Mouse (Mus musculus) urinary bladder, postnatal 14 days (tissue): ENCODE data around the gene Fam219a.

ENCODE experiments used
- DNase-seq: peaks from one replicate; pipeline ENCODE4 v3.0.0; 2021; ENCODE audit warnings: low spot score

The Fam219a gene

DNA sequence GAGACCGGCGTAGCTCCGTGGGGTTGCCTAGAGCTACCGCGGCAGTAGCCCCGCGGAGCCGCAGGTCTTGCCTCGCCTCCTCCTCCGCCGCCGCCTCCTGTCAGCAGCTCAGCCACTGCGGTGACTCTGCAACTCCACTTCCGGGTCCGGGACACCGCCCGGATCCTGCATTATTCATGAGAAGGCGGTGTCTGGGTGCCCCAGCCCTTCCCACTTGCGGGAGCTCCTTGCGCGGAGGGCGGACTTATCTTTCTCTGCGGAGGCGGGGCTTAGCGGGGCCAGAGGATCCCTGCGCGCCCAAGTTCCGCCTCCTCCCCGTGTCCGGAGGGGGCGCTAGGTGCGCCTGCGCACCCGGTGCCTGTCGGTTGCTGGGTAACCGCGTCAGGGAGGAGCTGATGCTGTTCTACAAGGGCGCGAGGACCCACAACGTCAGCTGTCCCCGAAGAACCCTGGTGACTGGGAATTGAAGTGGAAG is at the start of gene Fam219a, which contains the start of gene Dnaic1:
Gene Fam219a, minus strand, starts transcription at position 128 of the 475 bp plus-strand sequence.
Gene Dnaic1, plus strand, starts transcription at position 365 of the 475 bp plus-strand sequence.
- DNase-seq: peak; percentile 98

DNA sequence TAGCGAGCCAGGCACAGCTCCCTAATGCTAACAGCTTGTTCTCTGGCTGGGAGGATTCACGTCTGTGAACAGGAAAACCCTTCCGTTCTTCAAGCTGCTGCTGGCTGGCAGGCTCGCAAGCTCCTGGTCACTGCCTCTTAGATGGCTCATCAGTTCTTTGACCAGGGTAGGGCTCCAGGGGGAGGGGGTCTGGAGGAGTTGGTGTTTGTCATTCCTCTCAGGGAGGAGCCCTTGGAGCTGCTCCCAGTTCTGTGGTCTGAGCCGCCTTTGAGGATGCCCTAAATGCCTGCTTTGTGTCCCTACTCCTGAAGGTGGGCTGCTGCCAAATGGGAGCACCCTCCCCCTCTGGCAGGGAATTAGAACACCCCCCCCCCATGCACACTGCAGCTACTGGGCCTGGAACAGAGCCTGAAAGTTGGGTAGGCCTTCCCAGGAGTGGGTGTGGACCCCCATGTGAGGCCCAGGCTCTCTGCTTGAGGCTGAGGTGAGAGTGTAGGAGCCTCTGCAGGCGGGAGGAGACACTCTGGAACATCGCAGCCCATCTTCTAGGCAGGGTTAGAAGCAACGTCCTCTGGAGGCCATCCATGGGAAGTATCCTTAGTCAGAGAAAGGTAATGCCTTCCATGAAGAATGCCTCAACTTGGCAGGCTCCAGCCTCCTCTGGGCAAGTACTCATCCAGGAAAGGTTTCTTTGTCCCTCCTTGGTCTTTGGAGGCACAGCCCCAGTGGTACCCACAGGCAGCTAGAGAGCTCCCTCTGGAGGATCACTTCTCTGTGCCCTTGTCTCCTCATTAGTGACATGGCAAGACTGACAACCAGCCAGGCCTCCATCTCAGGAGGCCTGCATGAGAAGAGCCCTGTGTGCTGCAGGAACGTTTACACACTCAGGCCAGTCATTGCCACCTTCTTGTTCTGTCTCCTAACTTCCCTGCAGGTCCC is 46.6 kb upstream of the Fam219a start:
- DNase-seq: no peak

DNA sequence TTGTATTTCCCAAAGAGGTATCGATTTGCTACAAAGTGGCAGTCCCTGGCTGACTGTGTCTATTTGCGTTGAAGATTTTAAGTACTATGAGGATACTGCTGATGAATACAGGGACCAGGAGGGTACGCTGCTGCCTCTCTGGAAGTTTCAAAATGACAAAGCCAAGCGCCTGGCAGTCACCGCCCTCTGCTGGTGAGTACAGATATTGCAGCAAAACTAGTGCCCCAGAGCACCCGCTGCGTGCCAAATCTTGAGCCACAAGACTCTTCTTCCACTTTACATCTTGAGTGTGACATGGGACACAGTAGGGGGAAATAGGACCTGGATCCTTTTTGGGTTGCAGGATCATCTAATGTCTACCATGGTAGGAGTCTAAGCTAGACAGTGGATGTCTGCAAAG is 44.8 kb upstream of the Fam219a start:
- peak; percentile 83 for DNase-seq

DNA sequence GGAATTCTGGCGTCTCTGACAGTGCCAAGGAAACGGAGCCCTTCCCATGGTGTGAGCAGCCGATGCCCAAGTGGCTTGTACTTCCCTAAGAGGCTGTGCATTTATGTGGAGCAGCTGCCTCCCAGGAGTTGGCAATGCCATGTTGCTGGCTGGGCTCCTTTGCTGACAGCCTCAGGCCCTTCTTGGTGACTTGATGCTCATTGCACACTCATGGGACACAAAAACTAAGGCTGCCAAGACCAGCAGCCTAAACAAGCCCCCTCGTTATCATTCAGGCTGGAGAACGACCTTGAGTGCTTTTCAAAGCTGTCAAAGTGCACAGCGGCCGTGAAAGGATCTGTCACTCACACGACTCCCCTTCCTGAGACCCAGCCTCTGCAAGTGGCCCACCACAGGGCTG is 42.8 kb upstream of the Fam219a start:
- DNase-seq: no peak

DNA sequence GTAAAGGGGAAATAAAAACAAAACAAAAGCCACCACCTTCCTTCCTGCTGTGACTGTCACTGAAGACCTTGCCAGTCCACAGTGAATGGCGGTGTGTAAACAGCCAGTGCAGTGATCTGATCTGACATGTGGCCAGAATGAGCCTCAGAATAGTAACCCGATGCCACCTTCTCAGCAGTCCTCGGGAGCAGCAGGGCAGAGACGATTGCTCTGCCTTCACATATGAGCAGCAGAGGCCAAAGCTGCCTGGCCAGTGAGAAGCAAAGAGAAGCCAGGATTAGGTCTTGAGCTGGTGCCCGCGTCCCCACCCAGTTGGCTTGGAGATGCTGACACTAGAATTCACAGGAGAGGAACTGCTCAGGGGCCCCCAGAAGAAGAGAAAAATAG is 41.2 kb upstream of the Fam219a start:
- peak; percentile 19 for DNase-seq

DNA sequence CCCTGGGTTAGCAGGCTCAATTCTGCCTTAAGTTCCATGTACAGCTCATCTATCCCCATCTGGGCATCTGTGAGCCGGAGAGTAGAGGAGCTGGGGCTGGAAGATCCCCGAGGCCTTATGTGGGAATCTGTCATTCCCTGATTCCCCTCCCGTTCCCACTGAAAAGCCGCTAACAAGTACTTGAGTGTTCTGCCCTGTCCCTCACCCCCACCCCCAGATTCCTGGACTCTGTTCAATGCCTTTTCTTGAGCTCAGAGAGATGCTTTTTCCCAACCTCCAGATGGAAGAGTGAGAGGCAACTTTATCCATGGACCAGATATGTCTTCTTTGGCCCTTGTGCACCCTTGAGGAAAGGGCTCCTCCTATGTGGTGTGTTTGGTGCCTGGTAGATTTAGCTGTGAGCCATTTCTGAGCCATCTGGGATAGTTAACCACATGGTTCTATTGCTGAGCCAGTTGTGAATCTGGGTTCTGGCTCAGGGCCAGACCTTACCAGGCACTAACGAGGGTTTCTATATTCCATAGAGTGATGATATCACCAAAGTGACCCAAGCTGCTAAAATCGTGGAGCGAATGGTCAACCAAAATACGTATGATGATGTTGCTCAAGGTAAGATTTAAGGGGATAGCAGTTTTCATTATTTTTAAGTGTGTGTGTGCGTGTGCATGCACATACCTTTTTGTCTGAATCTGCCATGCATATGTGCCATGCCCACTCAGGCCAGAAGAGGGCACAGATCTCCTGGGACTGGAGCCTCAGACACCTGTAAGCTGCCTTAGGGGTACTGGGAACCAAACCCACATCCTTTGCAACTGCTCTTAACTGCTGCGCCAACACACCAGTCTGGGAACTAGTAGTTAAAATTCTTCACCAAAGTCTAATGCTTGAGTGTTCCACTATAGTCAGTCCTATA is 40.6 kb upstream of the Fam219a start:
- no peak for DNase-seq

DNA sequence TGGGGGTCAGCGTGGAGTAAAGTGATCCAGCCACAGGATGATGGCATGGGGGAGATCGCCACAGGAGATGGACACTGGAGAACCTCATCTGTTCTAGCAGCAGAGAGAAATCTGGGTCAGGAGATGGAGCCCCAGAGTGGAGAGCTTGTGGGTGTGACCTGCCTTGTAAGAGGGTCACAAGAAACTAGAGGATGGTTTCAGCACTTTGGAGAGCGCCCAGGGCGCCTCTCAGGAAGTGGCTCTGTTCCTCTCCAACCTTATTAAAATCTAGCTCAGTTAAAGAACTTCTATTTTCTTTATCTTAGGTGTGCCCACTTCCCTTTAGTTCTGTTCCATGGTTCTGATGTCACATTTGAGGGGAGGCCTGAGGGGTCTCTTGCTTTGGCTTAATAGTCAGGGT is 37.4 kb upstream of the Fam219a start:
- peak; percentile 74 for DNase-seq

DNA sequence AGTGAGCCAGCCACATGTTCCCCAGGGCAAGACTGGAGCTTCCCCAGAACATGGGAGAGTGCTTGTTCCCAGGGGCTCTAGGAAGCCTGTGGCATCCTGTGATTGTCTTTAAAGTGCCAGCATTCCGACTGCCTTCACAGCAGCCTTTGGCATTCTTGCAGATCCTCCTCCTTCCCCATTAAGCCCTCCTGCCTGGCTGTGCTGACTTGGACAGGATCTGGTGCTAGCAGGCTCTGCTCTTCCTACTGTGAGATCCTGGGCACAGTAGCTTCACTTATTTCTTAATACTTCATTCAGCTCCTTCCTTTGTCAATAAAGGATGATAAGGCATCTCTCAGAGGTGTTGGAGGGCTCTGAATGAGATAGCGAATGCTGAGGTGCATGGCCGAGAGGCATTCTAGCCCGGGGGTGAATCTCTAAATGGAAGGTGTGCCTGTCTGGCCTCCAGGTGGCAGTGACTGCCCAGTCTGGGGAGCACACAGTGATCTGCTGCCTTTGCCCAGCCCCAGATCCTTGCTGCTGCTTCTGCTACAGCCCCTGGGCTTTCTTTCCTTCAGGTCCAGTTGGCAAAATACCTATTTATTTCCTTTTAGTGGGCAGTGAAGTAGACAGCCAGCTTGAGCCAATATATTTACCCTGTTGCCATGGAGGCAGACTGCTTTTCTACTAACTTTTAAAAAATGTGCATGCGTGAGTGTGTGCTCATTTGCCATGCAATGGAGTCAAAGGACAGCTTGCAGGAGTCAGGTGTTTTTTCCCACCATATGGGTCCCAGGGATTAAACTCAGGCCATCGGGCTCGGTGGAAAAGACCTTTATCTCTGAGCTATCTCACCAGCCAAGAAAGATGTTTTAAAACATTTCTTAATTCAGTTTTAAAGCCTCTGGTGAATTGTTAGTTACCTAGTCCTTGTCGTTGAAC is 35.4 kb upstream of the Fam219a start:
- peak; percentile 38 for DNase-seq

DNA sequence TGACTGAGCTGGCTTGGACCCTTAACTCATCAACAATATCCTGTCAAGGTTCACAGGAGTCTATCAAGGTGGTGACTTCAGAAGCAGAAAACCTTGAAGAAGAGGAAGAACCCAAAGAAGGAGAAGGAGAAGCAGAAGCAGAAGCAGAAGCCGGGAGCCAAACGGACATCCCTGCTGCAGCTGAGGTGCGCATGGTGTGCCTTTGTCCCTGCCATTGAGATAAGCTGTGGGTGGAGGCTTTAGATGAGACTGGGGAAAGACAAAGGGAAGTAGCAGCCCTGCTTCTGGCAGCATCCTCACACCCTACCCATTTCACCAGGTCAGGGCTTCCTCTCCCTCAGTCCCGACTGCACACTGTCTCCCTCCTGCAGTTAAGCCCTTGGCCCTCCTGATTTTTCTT is 33.5 kb upstream of the Fam219a start:
- DNase-seq: no peak

DNA sequence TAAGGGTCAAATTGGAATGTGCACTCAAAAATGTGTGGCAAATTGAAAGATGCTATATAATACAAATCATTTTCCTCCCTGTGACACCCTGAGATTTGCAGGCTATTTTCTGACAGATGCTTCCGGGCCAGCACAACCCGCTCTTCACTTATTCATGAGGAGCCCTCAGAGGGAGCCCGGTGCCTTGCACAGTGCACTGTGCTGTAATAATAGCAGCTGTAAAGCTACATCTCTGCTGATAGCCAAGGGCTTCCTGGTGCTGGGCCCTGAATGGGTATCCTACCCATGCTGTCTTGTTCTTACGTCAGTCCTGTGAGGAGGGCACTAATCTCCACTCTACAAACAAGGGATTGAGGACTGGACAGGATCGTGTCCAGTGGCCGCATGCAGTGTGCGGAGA is 14.0 kb upstream of the Fam219a start:
- DNase-seq: no peak

DNA sequence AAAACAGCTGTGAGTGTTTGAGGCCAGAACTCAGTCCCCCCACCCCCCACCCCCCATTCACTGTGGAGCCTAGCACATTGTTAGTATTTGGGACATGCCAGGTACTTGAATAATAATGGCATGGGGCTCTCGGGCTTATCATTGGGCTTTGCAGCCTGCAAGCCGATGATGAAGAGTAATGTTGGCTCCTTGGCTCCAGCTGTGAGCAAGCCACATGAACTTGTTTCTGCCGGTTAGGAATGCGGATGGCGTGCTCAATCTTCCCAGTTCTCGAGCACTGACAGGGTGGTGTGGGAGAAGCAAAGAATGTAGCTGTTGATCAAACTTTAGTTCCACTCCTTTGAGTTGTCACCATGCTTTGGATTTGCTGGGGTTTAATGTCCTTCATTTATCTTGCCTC is 6.6 kb upstream of the Fam219a start:
- no peak for DNase-seq

DNA sequence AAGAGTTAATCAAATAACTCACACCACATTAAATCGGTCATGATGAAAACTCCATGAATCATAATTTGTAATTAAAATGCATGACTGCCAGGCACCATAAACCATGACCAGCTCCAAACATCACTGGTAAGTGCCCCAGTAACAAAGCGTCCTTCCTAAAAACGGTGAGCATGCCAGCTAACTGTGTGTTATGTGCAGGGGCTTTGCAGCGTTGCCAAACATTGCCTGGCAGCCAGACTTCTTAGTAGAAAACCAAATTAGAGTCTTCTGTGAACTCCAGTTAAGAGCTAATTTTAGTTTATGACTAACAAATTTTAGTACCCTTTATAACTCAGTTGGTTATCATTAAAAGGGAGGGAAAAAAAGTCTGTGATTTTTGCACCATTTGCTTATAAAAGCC is 4.2 kb upstream of the Fam219a start:
- DNase-seq: no peak

DNA sequence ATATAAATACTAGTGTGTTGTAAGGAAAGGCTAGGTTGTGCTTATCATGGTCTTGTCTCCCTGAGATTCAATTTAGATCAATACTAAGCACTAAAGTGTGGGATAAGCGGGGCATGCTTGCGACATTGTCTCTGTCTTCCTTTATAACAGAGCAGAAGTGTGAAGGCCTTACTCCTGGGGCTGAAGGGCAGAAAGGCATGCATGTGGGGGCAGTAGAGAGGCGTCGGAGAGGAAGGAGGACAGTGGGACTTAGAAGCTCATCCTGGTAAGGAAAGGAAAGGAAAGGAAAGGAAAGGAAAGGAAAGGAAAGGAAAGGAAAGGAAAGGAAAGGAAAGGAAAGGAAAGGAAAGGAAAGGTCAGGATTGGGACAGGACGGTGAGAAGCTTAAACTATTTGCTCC is 2.2 kb upstream of the Fam219a start:
- DNase-seq: no peak

DNA sequence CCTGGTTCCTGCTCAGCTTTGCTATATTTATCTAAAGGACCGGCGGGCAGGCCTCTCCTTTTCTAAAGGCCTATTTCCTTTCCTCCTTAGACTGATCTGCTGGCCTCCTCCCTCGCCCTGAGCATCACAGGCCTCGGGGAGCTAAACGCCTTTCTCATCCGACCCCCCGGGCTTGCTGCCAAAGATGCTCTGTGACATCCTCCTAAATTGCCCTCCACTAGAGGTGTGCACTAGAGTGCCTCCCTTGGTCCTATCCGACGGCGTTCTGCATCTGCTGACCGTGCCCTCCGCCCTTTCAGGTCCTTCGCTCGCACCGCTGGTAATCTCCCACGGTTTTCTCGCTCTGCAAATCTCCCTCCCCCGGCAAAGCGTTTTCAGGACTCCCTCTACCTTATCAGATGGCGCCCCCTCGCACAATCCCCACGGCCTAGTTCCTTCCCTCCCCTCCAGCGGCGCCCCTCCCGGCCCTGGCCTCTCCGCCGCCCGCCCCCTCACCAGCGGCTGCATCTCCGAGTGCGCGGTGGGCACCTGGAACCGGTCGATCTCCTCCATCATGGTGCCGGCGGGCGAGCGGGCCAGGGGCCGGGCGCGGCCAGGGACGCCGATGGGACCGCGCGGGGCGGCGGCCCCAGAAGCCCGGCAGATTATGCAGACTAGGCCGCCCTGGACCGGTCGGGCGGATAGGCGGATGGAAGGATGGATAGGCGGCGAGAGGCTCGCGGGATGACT is 492 bp downstream of the Fam219a start:
- peak; percentile 22 for DNase-seq

DNA sequence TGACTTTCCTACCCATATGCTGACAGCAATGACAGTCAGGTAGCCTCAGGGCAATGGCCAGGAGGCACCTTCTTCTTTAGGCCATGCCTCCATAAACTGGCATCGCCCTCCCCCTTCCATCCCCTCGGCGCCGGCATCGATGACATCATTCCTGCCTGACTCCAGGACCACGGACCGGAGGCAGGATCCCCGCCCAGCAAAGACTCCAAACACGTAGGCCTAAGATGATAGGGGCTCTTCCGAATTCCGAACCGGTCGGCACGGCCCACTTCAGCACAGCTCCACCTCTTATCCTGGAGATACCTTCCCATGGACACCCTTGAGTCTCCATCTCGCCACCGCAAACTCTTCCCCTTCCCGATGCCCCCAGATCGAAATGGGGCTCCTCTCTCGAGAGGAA is 1.1 kb downstream of the Fam219a start:
- DNase-seq: peak; percentile 14

DNA sequence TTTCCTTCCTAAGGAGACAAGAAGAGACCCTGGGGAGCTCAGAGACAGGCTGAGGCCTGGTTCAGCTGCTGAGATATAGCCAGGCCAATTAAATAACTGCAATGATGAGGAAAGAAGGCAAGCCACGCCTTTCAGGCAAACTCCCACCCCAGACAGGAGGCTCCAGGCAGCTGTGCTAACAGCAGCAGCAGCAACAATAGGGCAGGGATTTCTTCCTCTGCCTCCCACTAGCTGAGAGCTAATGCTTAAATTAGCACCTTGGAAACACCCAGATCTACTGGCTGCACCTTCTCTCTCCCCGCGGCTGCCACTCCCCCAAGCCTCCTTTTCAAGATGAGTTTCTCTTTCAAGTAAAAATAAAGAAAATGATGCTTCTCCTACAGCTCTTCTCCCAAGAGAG is 3.2 kb downstream of the Fam219a start:
- no peak for DNase-seq

DNA sequence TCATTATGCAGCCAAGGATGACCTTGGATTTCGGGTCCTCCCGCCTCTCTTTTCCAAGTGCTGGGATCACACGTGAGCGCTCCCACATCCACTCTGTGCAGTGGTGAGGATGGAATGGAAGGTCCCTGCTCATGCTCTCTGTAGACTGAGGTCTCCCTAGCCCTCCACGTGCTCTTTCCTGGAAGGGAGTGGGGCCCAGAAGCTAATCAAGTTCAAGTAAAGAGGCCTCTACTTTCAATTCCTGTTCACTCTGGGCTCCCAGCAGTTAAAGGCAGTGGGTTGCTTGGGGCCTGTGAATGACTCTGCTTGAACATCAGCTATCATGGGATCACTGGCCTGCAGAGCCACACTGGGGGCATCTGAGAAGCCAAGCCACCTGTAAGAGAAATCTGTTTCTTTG is 6.0 kb downstream of the Fam219a start:
- DNase-seq: no peak

DNA sequence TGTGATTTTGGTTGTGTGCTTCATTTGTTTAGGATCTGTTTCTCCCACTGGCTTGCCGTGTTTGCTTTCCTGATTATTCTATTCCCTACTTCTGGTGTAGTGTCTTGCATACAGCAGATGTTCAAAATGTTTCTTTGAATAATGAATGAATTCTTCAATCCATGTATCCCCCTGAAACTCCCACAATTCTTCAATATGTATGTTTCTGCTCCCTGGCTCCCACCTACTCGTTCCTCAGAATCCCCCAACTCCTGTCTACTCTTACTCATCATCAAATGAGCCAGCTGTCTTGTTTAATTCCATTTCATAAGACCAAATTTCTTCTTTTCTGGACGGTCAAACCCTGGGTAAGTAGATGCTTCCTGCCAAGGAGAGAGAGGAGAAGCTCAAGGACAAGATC is 12.2 kb downstream of the Fam219a start:
- DNase-seq: no peak

DNA sequence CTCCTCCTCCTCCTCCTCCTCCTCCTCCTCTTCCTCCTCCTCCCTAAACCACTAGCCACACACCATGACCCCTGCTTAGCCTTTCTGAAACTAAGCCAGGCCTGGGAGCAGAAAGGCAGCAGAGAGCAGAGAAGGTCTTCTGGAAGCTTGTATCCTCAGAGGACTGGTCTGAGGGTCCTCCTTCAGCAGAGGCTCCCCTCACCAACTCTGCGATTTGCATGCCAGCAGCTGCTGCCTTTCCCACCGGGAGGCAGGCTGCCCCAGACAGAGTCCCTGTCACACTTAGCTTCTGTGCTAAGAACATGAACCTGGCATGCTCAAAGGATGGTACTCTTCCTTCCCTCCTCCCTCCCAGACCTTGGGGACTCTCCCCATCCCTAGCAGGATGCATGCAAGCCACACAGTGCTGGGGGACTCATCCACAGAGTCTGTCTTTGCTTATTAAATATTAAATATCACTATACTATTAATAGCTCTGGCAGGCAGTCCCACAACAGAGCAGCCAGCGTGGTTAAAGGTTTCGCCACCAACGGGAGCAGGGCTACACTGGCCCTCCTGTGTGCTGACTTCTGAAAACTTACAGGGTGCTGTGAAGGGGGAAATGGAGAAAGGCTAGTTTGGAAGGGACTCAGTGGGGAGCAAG is 12.9 kb downstream of the Fam219a start:
- DNase-seq: no peak

DNA sequence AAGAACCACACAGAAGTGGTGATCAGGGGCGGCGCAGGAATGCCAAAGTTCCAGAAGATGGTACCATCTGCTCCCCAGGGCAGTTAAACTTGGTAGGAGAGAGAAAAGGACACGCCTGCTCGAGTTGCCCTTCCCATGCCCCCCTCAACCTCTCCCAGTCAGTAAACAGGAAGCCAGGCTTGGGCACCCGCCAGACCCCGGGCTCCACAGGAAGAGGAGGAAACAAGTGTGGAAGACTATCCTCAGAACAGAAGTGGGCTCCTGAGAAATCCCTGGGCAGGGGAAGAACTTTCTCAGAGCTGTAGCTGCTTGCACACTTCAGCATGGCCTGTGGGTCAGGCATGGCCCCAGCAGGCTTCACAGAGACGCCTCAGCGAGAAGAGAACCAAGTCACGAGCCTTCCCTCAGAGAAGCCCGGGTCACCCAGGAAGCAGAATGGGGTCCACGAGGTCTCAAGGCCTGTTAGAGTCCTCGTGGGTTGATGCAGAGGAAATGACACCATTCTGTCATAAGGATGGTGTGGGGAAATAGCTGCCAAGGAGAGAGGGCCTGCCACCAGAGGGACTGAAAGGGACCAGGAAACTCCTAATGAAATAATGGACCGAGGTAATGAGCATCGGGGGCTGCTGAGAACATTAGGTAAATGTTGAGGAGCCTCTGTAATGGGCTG is 14.2 kb downstream of the Fam219a start:
- peak; percentile 44 for DNase-seq
